Mouse (Mus musculus) layer of hippocampus, postnatal 10 days (tissue): Measurements from ENCODE around the gene Aldoart2. TPM values are rescaled to one million over a fixed set of nuclear protein-coding genes. Genes with fewer than 3 reads are reported as not detected.
"Not testable (repeated sequence)": the region's sequence is repeated elsewhere in the genome, so short reads cannot be mapped to it uniquely, and the experiment has no call there.

ENCODE experiments used
- DNase-seq, 2 experiments: peaks; one replicate each; pipeline ENCODE4 v3.0.0; 2021; ENCODE audit warnings: low spot score in 2 of 2
- total RNA-seq, 2 experiments: library from RNA; stranded (reverse); gene quantifications; 2 replicates each; pipeline ENCODE4 v1.2.3; 2021

Gene Aldoart2
- total RNA-seq, 2 experiments from 2014 or later = 0.33 TPM; not detected in 1

DNA sequence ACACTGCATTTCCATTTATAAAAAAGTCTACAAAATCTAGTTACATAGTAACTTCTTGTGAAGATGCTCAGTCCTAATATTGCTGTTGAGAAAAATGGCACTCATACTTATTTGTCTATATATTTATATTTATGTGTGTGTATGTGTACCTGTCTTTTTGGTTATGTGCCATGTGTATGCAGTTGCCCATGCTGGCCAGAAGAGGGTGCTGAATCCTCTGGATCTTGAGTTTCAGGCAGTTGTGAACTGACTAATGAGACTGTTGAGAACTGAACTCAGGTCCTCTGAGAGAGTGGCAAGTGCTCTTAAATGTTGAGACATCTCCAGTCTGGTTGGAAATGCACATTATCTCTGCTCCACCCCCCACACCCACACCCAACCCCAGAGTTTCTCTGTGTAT lies 8.1 kb downstream of the Aldoart2 start:
- no peak for DNase-seq

DNA sequence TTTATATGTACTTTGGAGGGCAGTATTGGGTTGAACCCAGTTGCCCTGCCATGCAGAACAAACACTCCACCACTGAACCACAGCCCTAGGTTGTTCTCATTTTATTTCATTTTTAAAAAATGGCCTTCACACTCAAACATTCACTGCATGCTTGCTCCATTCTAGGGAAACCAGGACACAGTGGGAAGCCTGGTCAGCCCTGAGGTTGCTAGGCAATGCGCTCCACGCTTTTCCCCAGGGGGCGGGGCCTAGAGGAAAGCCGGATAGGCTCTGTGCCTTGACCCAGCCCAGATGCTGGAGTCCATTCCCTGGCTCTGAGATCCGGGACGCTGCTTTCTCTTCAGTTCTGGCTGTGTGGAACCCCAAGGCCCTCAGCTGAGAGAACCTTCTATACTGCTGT lies 8.8 kb downstream of the Aldoart2 start:
- no peak for DNase-seq

DNA sequence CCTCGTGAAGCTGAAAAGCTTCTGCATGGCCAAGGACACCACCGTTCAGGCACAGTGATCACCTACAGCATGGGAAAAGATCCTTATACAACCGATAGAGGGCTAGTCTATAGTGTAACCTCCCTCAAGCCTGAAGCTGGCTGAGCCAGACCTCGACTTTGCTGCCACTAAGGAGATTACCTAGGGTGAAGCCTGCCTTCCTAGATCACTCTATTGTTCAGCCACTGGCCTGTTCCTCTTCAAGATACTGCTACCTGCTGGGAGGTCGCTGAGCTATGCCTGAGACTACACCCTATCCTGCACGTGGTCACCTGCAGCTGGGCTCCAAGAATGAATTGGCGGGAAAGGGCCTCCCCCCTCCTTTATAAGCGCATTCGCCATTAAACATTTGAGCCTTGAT lies 21.9 kb downstream of the Aldoart2 start:
- DNase-seq = not testable (repeated sequence)

- DNase-seq = no peak
These were observed 33.5 kb downstream of the Aldoart2 start for GRCm38 (mm10) chr12:55598537-55598886.

GRCm38 (mm10) chr12:55598887-55599561 lies 34.0 kb downstream of the Aldoart2 start, which contains the start of gene Insm2:
Gene Insm2, plus strand, starts transcription at chr12:55599427.
- peak; percentile 21 to 30 for DNase-seq

DNA sequence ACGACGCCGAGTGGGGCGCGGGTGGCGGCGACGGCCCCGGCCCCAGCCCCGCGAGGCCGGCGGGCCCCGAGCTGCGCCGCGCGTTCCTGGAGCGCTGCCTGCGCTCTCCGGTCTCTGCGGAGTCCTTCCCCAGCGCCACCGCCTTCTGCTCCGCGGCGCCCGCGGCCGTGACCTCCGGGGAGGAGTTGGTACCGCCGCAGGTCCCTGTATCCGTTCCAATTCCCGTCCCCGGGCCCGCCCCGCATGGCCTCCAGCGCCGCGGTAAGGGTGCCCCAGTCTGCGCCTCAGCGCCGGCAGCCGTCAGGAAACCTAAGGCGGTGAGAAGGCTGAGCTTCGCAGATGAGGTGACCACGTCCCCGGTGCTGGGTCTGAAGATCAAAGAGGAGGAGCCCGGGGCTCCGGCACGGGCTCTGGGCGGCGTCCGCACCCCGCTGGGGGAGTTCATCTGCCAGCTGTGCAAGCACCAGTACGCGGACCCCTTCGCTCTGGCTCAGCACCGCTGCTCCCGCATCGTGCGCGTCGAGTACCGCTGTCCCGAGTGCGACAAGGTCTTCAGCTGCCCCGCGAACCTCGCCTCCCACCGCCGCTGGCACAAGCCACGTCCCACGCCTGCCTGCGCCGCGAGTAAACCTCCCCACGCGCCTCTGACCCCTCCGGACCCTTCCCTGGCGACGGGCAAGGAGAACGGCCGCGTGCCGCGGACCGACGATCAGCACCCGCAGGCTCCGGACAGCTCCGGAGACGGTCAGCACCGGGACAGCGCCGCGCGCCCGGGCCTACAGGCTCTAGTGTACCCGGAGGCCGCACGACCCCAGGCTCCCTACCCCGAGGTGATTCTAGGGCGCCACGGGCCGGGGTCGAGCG lies 34.8 kb downstream of the Aldoart2 start:
- DNase-seq = peak; percentile 60 to 66

GRCm38 (mm10) chr12:55600503-55600994 lies 35.5 kb downstream of the Aldoart2 start:
- DNase-seq = peak in 1 of 2 experiments; percentile 17

DNA sequence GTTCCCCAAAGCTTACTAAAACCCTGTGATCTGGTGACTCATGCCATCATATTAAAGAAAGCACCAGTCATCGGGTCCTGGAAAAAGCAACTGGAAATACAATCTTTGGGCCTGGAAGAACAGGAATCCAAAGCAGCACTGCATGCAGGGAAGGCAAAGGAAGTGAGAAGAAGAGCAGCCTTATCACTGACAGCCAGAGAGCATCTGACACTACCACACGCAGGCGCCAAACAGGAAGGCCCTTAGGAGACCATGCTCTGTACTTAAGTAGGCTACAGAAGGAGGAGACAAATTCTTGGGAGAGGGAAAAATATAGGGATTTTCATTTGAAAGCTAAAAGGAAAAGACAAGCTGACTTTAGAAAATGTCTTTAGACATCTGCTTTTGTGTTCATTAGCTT lies 39.4 kb downstream of the Aldoart2 start:
- DNase-seq = no peak

- no peak for DNase-seq
These were observed 42.9 kb downstream of the Aldoart2 start for GRCm38 (mm10) chr12:55607902-55608301.

DNA sequence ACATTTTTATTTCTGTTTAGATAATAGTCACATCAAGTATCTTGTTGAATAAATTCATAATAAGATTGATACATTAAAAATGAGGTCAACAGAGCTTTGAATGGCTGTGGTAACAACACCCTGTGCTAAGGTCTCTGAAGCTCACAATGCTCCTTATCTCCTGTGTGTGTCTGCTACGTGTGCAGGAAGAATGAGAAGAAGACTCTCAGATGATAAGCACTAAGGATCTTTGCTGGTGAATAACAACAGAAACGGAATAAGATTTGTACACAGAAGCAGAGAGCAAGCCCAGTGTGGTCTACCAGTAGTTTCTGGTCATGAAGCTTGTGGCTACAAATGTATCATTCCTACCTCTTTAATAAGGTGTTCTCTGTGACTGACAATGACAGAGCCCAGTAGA lies 45.8 kb downstream of the Aldoart2 start:
- DNase-seq = no peak

Other genes with a start within 250 kb of the Aldoart2 start
- 100 to 1,000 TPM; 167 to 168 TPM for gene Psma6, start 181.0 kb upstream of the Aldoart2 start, total RNA-seq
- gene Nfkbia, start 72.6 kb upstream of the Aldoart2 start, total RNA-seq = 10 to 100 TPM; 34.0 to 43.0 TPM
- gene Insm2, start 34.2 kb downstream of the Aldoart2 start, total RNA-seq = under 1 TPM; 0.30 to 0.31 TPM